Comparison of ENCODE assay signal across 9 mouse cellular contexts in the genomic region with DNA sequence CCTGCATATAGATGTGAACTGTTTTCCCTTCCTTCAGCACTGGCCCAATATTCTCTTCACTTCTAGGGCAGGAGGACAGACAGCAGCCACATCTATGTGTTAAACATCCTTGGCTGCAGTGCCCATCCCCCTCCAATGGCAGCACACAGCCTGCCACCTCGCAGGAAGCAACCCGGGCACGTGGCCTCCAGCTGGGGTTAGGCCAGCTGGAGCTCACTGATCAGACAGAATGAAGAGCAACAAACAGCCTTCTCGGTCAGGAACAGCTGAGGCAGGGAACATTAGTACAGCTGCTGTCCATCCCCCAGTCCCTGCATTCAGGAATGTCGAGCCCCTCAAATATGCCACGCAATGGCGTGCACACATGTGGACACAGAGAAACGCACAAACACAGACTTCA.
DNase-seq lines count a peak whose midpoint lies in the region; ATAC-seq lines count a peak whose summit lies in the region.
"Had no signal": no experiment of that assay in that cellular context is flagged by ENCODE, and none has a peak within 500 bp of the region (broad histone marks: within the 10 kb centered on the region; RNA-seq: fewer than 3 reads in every experiment).

No protein-coding gene starts in this region.

- H3K27me3 ChIP-seq in heart, embryonic 11.5 days (ENCODE audit: control insufficient read depth, insufficient read depth, low read length), result no peaks in the 10 kb centered on the region
- no peaks in the 10 kb centered on the region for H3K27me3 ChIP-seq in embryonic facial prominence, embryonic 13.5 days
- no peaks in the 10 kb centered on the region for H3K27me3 ChIP-seq in hindbrain, embryonic 13.5 days
- no peaks in the 10 kb centered on the region for H3K27me3 ChIP-seq in midbrain, embryonic 15.5 days (replicated peaks)

- no peaks in the 10 kb centered on the region; the same call in 1 of the 2 replicates for H3K36me3 ChIP-seq in heart, embryonic 11.5 days (ENCODE audit: control insufficient read depth, insufficient read depth, low read length)
- peaks cover 9% of the 10 kb centered on the region for H3K36me3 ChIP-seq in embryonic facial prominence, embryonic 13.5 days
- H3K36me3 ChIP-seq in hindbrain, embryonic 13.5 days, result no peaks in the 10 kb centered on the region
- no peaks in the 10 kb centered on the region for H3K36me3 ChIP-seq in midbrain, embryonic 15.5 days (replicated peaks)
- H3K36me3 ChIP-seq: G1E had no signal

- intact Hi-C loops in left cerebral cortex, postnatal 14 days (cut with DNase I), result loop anchor here (5.0 kb wide), 1 partner anchor 83 kb away; the partner anchor contains the start of gene Sash1

- H3K4me2 ChIP-seq in heart, embryonic 11.5 days, result no peak overlapping the region
- H3K4me2 ChIP-seq in embryonic facial prominence, embryonic 13.5 days, result no peak overlapping the region
- H3K4me2 ChIP-seq in hindbrain, embryonic 13.5 days, result no peak overlapping the region
- H3K4me2 ChIP-seq in midbrain, embryonic 15.5 days, result no peak overlapping the region

- no peak overlapping the region for H3K4me3 ChIP-seq in heart, embryonic 11.5 days (ENCODE audit: low read depth, low read length)
- no peak overlapping the region for H3K4me3 ChIP-seq in embryonic facial prominence, embryonic 13.5 days
- no peak overlapping the region for H3K4me3 ChIP-seq in hindbrain, embryonic 13.5 days
- H3K4me3 ChIP-seq in midbrain, embryonic 15.5 days, result no peak overlapping the region

- no peaks in the 10 kb centered on the region for H3K9me3 ChIP-seq in heart, embryonic 11.5 days (replicated peaks; ENCODE audit: control insufficient read depth, low read length)
- 0 out of 2 replicates have a peak, but pooled peaks cover under 1% of the 10 kb centered on the region for H3K9me3 ChIP-seq in embryonic facial prominence, embryonic 13.5 days
- H3K9me3 ChIP-seq in hindbrain, embryonic 13.5 days, result no peaks in the 10 kb centered on the region
- no peaks in the 10 kb centered on the region for H3K9me3 ChIP-seq in midbrain, embryonic 15.5 days

- 38% methylated on average over 8 of the region's 8 CpGs for WGBS in heart, embryonic 11.5 days (ENCODE audit: insufficient replicate concordance)
- WGBS in embryonic facial prominence, embryonic 13.5 days, result 34% methylated on average over 8 of the region's 8 CpGs
- 17% methylated on average over 8 of the region's 8 CpGs for WGBS in hindbrain, embryonic 13.5 days
- WGBS in midbrain, embryonic 15.5 days, result 28% methylated on average over 8 of the region's 8 CpGs

- no peak for ATAC-seq in heart, embryonic 11.5 days (replicated peaks; ENCODE audit: insufficient number of reproducible peaks, low FRiP score, low TSS enrichment)
- 0 out of 2 replicates have a peak, but pooled peaks have one; percentile 20 for ATAC-seq in embryonic facial prominence, embryonic 13.5 days (ENCODE audit: insufficient number of reproducible peaks, insufficient read depth, low FRiP score, low TSS enrichment, low read depth)
- ATAC-seq in hindbrain, embryonic 13.5 days (ENCODE audit: low FRiP score), result peak; percentile 53
- 0 out of 2 replicates have a peak, but pooled peaks have one; percentile 11 for ATAC-seq in midbrain, embryonic 15.5 days (replicated peaks)
- ATAC-seq in inflammation-experienced regulatory T-cells, adult 6 months, result no peak

- no peak overlapping the region for H3K9ac ChIP-seq in heart, embryonic 11.5 days (ENCODE audit: low read depth, low read length)
- H3K9ac ChIP-seq in embryonic facial prominence, embryonic 13.5 days, result no peak overlapping the region
- no peak overlapping the region for H3K9ac ChIP-seq in hindbrain, embryonic 13.5 days
- no peak overlapping the region for H3K9ac ChIP-seq in midbrain, embryonic 15.5 days

- DNase-seq in heart, adult 18-20 months, result peak; percentile 55 to 60
- DNase-seq in left cerebral cortex, postnatal 14 days (ENCODE audit: low spot score in 2 of 2), result peak; percentile 40 to 48
- peak; percentile 60 to 83 for DNase-seq in thymus, postnatal 36 days

- H3K4me1 ChIP-seq in heart, embryonic 11.5 days (ENCODE audit: control insufficient read depth, insufficient read depth, low read length), result peaks cover 20% of the 10 kb centered on the region
- H3K4me1 ChIP-seq in embryonic facial prominence, embryonic 13.5 days, result peaks cover 38% of the 10 kb centered on the region
- peaks cover 43% of the 10 kb centered on the region for H3K4me1 ChIP-seq in hindbrain, embryonic 13.5 days (replicated peaks)
- peaks cover 21% of the 10 kb centered on the region for H3K4me1 ChIP-seq in midbrain, embryonic 15.5 days

- no peak overlapping the region for H3K27ac ChIP-seq in heart, embryonic 11.5 days (ENCODE audit: low read depth, low read length)
- H3K27ac ChIP-seq in embryonic facial prominence, embryonic 13.5 days, result no peak overlapping the region
- no peak overlapping the region for H3K27ac ChIP-seq in hindbrain, embryonic 13.5 days
- H3K27ac ChIP-seq in midbrain, embryonic 15.5 days, result 0 out of 2 replicates have a peak overlapping the region, but pooled peaks have one; percentile 22

Comparison
In these comparisons a context has a peak if more than half of its experiments do, and no peak if none do; other contexts are left out.
1. ATAC-seq: peak in embryonic facial prominence, embryonic 13.5 days (single experiment), hindbrain, embryonic 13.5 days (single experiment) and midbrain, embryonic 15.5 days (single experiment); none in heart, embryonic 11.5 days (single experiment) and inflammation-experienced regulatory T-cells, adult 6 months (single experiment).
2. Peak in every context shown above with its lines, with median percentiles within 50 percentile points of each other: DNase-seq.